Mouse (Mus musculus): ENCODE results near the gene Lipc. TPM values are rescaled to one million over a fixed set of nuclear protein-coding genes. Genes with fewer than 3 reads are reported as not detected.
A peak's percentile ranks its signal among the peaks of the same experiment; 100 is the strongest.

The Lipc gene
- total and polyA plus RNA-seq, 2 experiments = 210 to 384 TPM

GRCm38 (mm10) chr9:70794643-70795438 lies 157.2 kb downstream of the Lipc start:
- Histone ChIP-seq H3K4me3 (ENCODE audit: insufficient read depth, low read depth, low read length) (no peak overlapping the region), H3K27ac (replicated peaks; ENCODE audit: insufficient read depth, low read depth, low read length) (no peak overlapping the region), H3K79me2 (ENCODE audit: control insufficient read depth, insufficient read depth, low read length) (no peaks in the 10 kb centered on the region), H3K4me1 (ENCODE audit: control insufficient read depth, insufficient read depth, low read length) (no peaks in the 10 kb centered on the region), H3K9ac (ENCODE audit: low read depth, low read length) (no peak overlapping the region), H3K36me3 (ENCODE audit: control insufficient read depth, insufficient read depth, low read length) (no peaks in the 10 kb centered on the region), H3K27me3 (ENCODE audit: control insufficient read depth, insufficient read depth, low read length) (no peaks in the 10 kb centered on the region)
- WGBS = 90% methylated on average over 15 of the region's 15 CpGs
- DNase-seq (ENCODE audit: extremely low read depth, low read depth, low spot score) = no peak
- TF ChIP-seq POLR2A (IDR thresholded peaks at IDR 0.05; ENCODE audit: extremely low read depth, insufficient read depth, low read length) (no peak), CTCF (IDR thresholded peaks at IDR 0.05; ENCODE audit: low read depth, low read length) (no peak)

DNA sequence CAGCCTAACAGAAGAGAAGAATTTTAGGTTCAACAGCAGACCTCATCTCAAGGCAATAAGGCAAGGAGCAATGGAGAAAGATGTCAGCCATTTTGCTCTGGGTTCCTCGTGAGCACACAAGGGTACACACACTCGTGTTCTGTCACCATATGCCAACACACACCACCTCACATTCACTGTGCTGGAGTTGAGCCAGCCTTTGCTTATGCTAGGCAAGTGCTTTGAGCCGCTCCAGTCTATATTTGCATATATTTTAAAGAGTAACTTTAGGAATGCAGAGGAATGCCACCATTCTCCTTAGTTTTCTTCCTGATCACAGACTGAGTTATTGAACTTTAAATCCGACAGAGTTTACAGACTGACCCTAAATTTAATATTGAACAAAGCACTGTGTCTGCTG lies 161.4 kb downstream of the Lipc start:
- no peaks in the 10 kb centered on the region for H3K4me1 ChIP-seq (ENCODE audit: control insufficient read depth, insufficient read depth, low read length)
- H3K79me2 ChIP-seq (ENCODE audit: control insufficient read depth, insufficient read depth, low read length) = no peaks in the 10 kb centered on the region
- TF ChIP-seq POLR2A (IDR thresholded peaks at IDR 0.05; ENCODE audit: extremely low read depth, insufficient read depth, low read length) (no peak), CTCF (IDR thresholded peaks at IDR 0.05; ENCODE audit: low read depth, low read length) (no peak)
- no peak for DNase-seq (ENCODE audit: extremely low read depth, low read depth, low spot score)
- no peak overlapping the region for H3K27ac ChIP-seq (replicated peaks; ENCODE audit: insufficient read depth, low read depth, low read length)
- 85% methylated on average over 4 of the region's 4 CpGs for WGBS
- no peak overlapping the region for H3K9ac ChIP-seq (ENCODE audit: low read depth, low read length)
- no peaks in the 10 kb centered on the region for H3K27me3 ChIP-seq (ENCODE audit: control insufficient read depth, insufficient read depth, low read length)
- no peaks in the 10 kb centered on the region for H3K36me3 ChIP-seq (ENCODE audit: control insufficient read depth, insufficient read depth, low read length)
- no peak overlapping the region for H3K4me3 ChIP-seq (ENCODE audit: insufficient read depth, low read depth, low read length)

GRCm38 (mm10) chr9:70788705-70789104 lies 163.3 kb downstream of the Lipc start:
- Histone ChIP-seq H3K9ac (ENCODE audit: low read depth, low read length) (no peak overlapping the region), H3K4me3 (ENCODE audit: insufficient read depth, low read depth, low read length) (no peak overlapping the region), H3K27ac (replicated peaks; ENCODE audit: insufficient read depth, low read depth, low read length) (no peak overlapping the region), H3K79me2 (ENCODE audit: control insufficient read depth, insufficient read depth, low read length) (no peaks in the 10 kb centered on the region), H3K27me3 (ENCODE audit: control insufficient read depth, insufficient read depth, low read length) (no peaks in the 10 kb centered on the region), H3K4me1 (ENCODE audit: control insufficient read depth, insufficient read depth, low read length) (no peaks in the 10 kb centered on the region), H3K36me3 (ENCODE audit: control insufficient read depth, insufficient read depth, low read length) (no peaks in the 10 kb centered on the region)
- TF ChIP-seq CTCF (IDR thresholded peaks at IDR 0.05; ENCODE audit: low read depth, low read length) (no peak), POLR2A (IDR thresholded peaks at IDR 0.05; ENCODE audit: extremely low read depth, insufficient read depth, low read length) (no peak)
- WGBS = 95% methylated on average over 7 of the region's 7 CpGs
- DNase-seq (ENCODE audit: extremely low read depth, low read depth, low spot score) = no peak

DNA sequence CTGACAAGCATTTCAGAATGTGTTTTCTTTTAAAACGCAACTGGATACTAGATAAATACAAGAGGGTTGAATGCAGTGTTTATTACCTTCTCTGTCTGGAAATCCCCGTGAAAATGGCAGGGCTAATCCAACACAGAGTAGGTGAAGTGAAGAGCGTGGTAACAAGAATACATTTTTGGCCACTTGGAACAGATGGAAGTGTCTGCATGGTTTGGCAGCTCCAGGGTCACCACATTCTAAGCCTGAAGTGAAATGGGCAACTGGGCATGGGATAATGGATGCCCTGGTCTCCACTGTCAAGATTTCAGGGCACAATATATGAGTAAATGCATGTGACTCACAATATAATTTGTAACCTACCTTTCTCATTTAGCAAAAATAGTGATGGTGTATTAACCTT lies 169.8 kb downstream of the Lipc start:
- peaks cover 24% of the 10 kb centered on the region for H3K36me3 ChIP-seq (ENCODE audit: control insufficient read depth, insufficient read depth, low read length)
- TF ChIP-seq CTCF (IDR thresholded peaks at IDR 0.05; ENCODE audit: low read depth, low read length) (no peak), POLR2A (IDR thresholded peaks at IDR 0.05; ENCODE audit: extremely low read depth, insufficient read depth, low read length) (no peak)
- DNase-seq (ENCODE audit: extremely low read depth, low read depth, low spot score) = no peak
- WGBS = 92% methylated on average over 3 of the region's 3 CpGs
- H3K79me2 ChIP-seq (ENCODE audit: control insufficient read depth, insufficient read depth, low read length) = no peaks in the 10 kb centered on the region
- H3K9ac ChIP-seq (ENCODE audit: low read depth, low read length) = no peak overlapping the region
- no peaks in the 10 kb centered on the region for H3K4me1 ChIP-seq (ENCODE audit: control insufficient read depth, insufficient read depth, low read length)
- H3K27ac ChIP-seq (replicated peaks; ENCODE audit: insufficient read depth, low read depth, low read length) = no peak overlapping the region
- no peaks in the 10 kb centered on the region for H3K27me3 ChIP-seq (ENCODE audit: control insufficient read depth, insufficient read depth, low read length)
- no peak overlapping the region for H3K4me3 ChIP-seq (ENCODE audit: insufficient read depth, low read depth, low read length)

DNA sequence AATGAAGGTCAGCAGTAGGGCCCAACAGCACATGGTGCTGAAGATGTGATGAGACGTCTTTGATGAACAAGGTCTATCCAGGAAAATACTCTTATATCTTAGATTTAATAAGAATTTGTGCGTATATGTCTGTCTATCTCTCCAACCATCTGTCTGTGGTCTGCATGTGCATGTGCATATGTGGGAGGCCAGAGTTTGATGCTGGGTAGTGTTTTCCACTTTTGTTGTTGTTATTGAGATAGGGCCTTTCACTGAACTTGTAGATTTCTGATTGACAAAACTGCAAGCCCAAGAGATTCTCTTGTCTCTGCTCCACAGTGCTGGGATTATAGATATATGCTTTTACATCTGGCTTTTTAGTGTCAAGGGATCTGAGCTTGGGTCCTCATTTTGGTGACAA lies 176.5 kb downstream of the Lipc start:
- no peaks in the 10 kb centered on the region for H3K27me3 ChIP-seq (ENCODE audit: control insufficient read depth, insufficient read depth, low read length)
- no peak for TF ChIP-seq POLR2A (IDR thresholded peaks at IDR 0.05; ENCODE audit: extremely low read depth, insufficient read depth, low read length)
- TF ChIP-seq CTCF (IDR thresholded peaks at IDR 0.05; ENCODE audit: low read depth, low read length) = no peak
- no peak overlapping the region for H3K27ac ChIP-seq (replicated peaks; ENCODE audit: insufficient read depth, low read depth, low read length)
- no peak overlapping the region for H3K9ac ChIP-seq (ENCODE audit: low read depth, low read length)
- H3K79me2 ChIP-seq (ENCODE audit: control insufficient read depth, insufficient read depth, low read length) = no peaks in the 10 kb centered on the region
- H3K4me1 ChIP-seq (ENCODE audit: control insufficient read depth, insufficient read depth, low read length) = no peaks in the 10 kb centered on the region
- peaks cover 37% of the 10 kb centered on the region for H3K36me3 ChIP-seq (ENCODE audit: control insufficient read depth, insufficient read depth, low read length)
- no peak overlapping the region for H3K4me3 ChIP-seq (ENCODE audit: insufficient read depth, low read depth, low read length)
- WGBS = 92% methylated on average over 2 of the region's 2 CpGs
- no peak for DNase-seq (ENCODE audit: extremely low read depth, low read depth, low spot score)

DNA sequence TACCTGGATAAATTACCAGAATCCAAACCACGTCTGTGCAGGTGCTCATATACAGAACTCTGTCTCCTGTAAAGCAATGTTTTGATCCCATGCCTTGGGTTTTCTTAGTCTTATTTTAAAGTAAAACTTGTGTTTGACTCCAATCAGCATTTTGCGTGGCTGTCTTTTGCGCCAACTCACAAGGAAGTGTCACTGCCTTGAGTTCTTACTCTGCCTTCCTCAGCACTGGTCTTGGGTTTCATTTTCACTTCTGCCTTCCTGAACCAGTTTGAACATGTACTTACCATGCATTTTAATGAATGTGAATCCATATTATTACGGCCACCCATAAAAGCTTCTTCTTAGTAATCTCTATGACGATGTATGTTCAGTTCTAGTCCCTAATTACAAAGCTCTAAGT lies 191.1 kb downstream of the Lipc start:
- DNase-seq (ENCODE audit: extremely low read depth, low read depth, low spot score) = peak; percentile 33
- H3K79me2 ChIP-seq (ENCODE audit: control insufficient read depth, insufficient read depth, low read length) = no peaks in the 10 kb centered on the region
- no peak overlapping the region for H3K9ac ChIP-seq (ENCODE audit: low read depth, low read length)
- H3K27ac ChIP-seq (replicated peaks; ENCODE audit: insufficient read depth, low read depth, low read length) = peak overlapping the region; percentile 44; the same call in 1 of the 2 replicates
- TF ChIP-seq POLR2A (IDR thresholded peaks at IDR 0.05; ENCODE audit: extremely low read depth, insufficient read depth, low read length) = no peak
- TF ChIP-seq CTCF (IDR thresholded peaks at IDR 0.05; ENCODE audit: low read depth, low read length) = no peak
- WGBS = 81% methylated on average over 5 of the region's 5 CpGs
- no peaks in the 10 kb centered on the region for H3K27me3 ChIP-seq (ENCODE audit: control insufficient read depth, insufficient read depth, low read length)
- peaks cover 35% of the 10 kb centered on the region for H3K36me3 ChIP-seq (ENCODE audit: control insufficient read depth, insufficient read depth, low read length)
- H3K4me3 ChIP-seq (ENCODE audit: insufficient read depth, low read depth, low read length) = no peak overlapping the region
- peaks cover 2% of the 10 kb centered on the region; the same call in 1 of the 2 replicates for H3K4me1 ChIP-seq (ENCODE audit: control insufficient read depth, insufficient read depth, low read length)
